Mouse (Mus musculus) liver, embryonic 12.5 days (tissue): Measurements from ENCODE around the gene Stum. TPM values are rescaled to one million over a fixed set of nuclear protein-coding genes. Genes with fewer than 3 reads are reported as not detected.

Experiments used
- ATAC-seq: fragments of 200-750 bp; cut with Nextera tagmentation; 2 replicates; pipeline ENCODE4 v1.8.0; 2017; ENCODE audit warnings: moderate number of reproducible peaks, mild to moderate bottlenecking, moderate library complexity
- H3K27ac ChIP-seq: fragments of 300-500 bp; sonication (generic); 2 replicates; pipeline ENCODE4 v1.5.1; 2016; ENCODE audit warnings: mild to moderate bottlenecking
- H3K27me3 ChIP-seq: fragments of 300-500 bp; sonication (generic); replicated peaks from 2 replicates; pipeline ENCODE4 v1.6.1; 2016; ENCODE audit warnings: mild to moderate bottlenecking, moderate library complexity
- H3K36me3 ChIP-seq: fragments of 300-500 bp; sonication (generic); 2 replicates; pipeline ENCODE4 v1.6.1; 2016; ENCODE audit warnings: mild to moderate bottlenecking, moderate library complexity
- H3K4me1 ChIP-seq: fragments of 300-500 bp; sonication (generic); 2 replicates; pipeline ENCODE4 v1.6.1; 2016
- H3K4me2 ChIP-seq: fragments of 300-500 bp; sonication (generic); 2 replicates; pipeline ENCODE4 v1.6.1; 2016; ENCODE audit warnings: mild to moderate bottlenecking, moderate library complexity
- H3K4me3 ChIP-seq: fragments of 300-500 bp; sonication (generic); 2 replicates; pipeline ENCODE4 v1.5.1; 2016; ENCODE audit warnings: mild to moderate bottlenecking, moderate library complexity
- H3K9ac ChIP-seq: fragments of 300-500 bp; sonication (generic); 2 replicates; pipeline ENCODE4 v1.6.1; 2016; ENCODE audit warnings: mild to moderate bottlenecking, moderate library complexity
- H3K9me3 ChIP-seq: fragments of 300-500 bp; sonication (generic); replicated peaks from 2 replicates; pipeline ENCODE4 v1.6.1; 2016; ENCODE audit warnings: mild to moderate bottlenecking, moderate library complexity
- WGBS: fragments of 180-500 bp; shearing (Covaris S2); methylation state at CpG from one replicate; pipeline ENCODE4 v1.1.7; 2016; ENCODE audit not compliant: insufficient replicate concordance; 5-methylcytosine and 5-hydroxymethylcytosine counted together
- polyA plus RNA-seq: library from polyadenylated mRNA; unstranded; fragments of >200 nt; fragmentation: Nextera tagmentation; extraction: Ambion mirVana; gene quantifications from 2 replicates; pipeline ENCODE4 v1.2.1, GENCODE M21; 2016

Stum gene
- polyA plus RNA-seq, 1 experiment from 2014 or later: 0.07 TPM

GRCm38 (mm10) chr1:180409771-180410170, 73.5 kb downstream of the Stum start:
- 0 out of 2 replicates have a peak, but pooled peaks cover 3% of the 10 kb centered on the region for H3K36me3 ChIP-seq

GRCm38 (mm10) chr1:180408832-180409231, 74.5 kb downstream of the Stum start:
- no peak overlapping the region for H3K27ac ChIP-seq

More at GRCm38 (mm10) chr1:180409771-180410170, 73.5 kb downstream of the Stum start:
- H3K4me1 ChIP-seq: peaks cover 39% of the 10 kb centered on the region
- H3K9me3 ChIP-seq: no peaks in the 10 kb centered on the region
- H3K4me3 ChIP-seq: no peak overlapping the region
- WGBS: 55% methylated on average over 5 of the region's 5 CpGs
- no peaks in the 10 kb centered on the region for H3K27me3 ChIP-seq
- no peak overlapping the region for H3K9ac ChIP-seq
- no peak overlapping the region for H3K27ac ChIP-seq
- H3K4me2 ChIP-seq: no peak overlapping the region
- no peak for ATAC-seq

GRCm38 (mm10) chr1:180407727-180408719, 75.3 kb downstream of the Stum start:
- Histone ChIP-seq H3K4me3 (no peak overlapping the region), H3K36me3 (0 out of 2 replicates have a peak, but pooled peaks cover 2% of the 10 kb centered on the region), H3K27ac (0 out of 2 replicates have a peak overlapping the region, but pooled peaks have one; percentile 3), H3K4me2 (no peak overlapping the region), H3K9ac (no peak overlapping the region), H3K27me3 (no peaks in the 10 kb centered on the region; the same call in 1 of the 2 replicates), H3K9me3 (no peaks in the 10 kb centered on the region), H3K4me1 (peaks cover 57% of the 10 kb centered on the region)
- ATAC-seq: no peak
- WGBS: 76% methylated on average over 18 of the region's 18 CpGs

More at GRCm38 (mm10) chr1:180408832-180409231, 74.5 kb downstream of the Stum start:
- Histone ChIP-seq H3K4me2 (no peak overlapping the region), H3K9me3 (no peaks in the 10 kb centered on the region), H3K4me3 (no peak overlapping the region), H3K4me1 (peaks cover 49% of the 10 kb centered on the region), H3K9ac (no peak overlapping the region), H3K36me3 (0 out of 2 replicates have a peak, but pooled peaks cover 3% of the 10 kb centered on the region), H3K27me3 (no peaks in the 10 kb centered on the region)
- 68% methylated on average over 9 of the region's 9 CpGs for WGBS
- ATAC-seq: no peak

- Histone ChIP-seq H3K9ac (no peak overlapping the region), H3K4me1 (peaks cover 64% of the 10 kb centered on the region), H3K4me3 (0 out of 2 replicates have a peak overlapping the region, but pooled peaks have one; percentile 14), H3K4me2 (peak overlapping the region; percentile 48), H3K27ac (0 out of 2 replicates have a peak overlapping the region, but pooled peaks have one; percentile 3), H3K27me3 (no peaks in the 10 kb centered on the region; the same call in 1 of the 2 replicates), H3K36me3 (no peaks in the 10 kb centered on the region), H3K9me3 (no peaks in the 10 kb centered on the region)
- 24% methylated on average over 16 of the region's 16 CpGs for WGBS
- ATAC-seq: 0 out of 2 replicates have a peak, but pooled peaks have one; percentile 39
These were observed 76.1 kb downstream of the Stum start for GRCm38 (mm10) chr1:180407171-180407671.

GRCm38 (mm10) chr1:180406336-180407035, 76.8 kb downstream of the Stum start:
- no peaks in the 10 kb centered on the region; the same call in 1 of the 2 replicates for H3K27me3 ChIP-seq
- H3K36me3 ChIP-seq: no peaks in the 10 kb centered on the region
- no peak overlapping the region for H3K4me3 ChIP-seq
- peaks cover 67% of the 10 kb centered on the region for H3K4me1 ChIP-seq
- no peak overlapping the region; the same call in 1 of the 2 replicates for H3K4me2 ChIP-seq
- WGBS: 58% methylated on average over 11 of the region's 11 CpGs
- H3K9ac ChIP-seq: no peak overlapping the region
- H3K27ac ChIP-seq: no peak overlapping the region
- no peak for ATAC-seq
- no peaks in the 10 kb centered on the region for H3K9me3 ChIP-seq

- ATAC-seq: no peak
- H3K4me1 ChIP-seq: peaks cover 67% of the 10 kb centered on the region
- WGBS: 56% methylated on average over 9 of the region's 9 CpGs
- no peaks in the 10 kb centered on the region; the same call in 1 of the 2 replicates for H3K27me3 ChIP-seq
- 0 out of 2 replicates have a peak overlapping the region, but pooled peaks have one; percentile 10 for H3K27ac ChIP-seq
- H3K4me2 ChIP-seq: peak overlapping the region; percentile 6; the same call in 1 of the 2 replicates
- H3K36me3 ChIP-seq: no peaks in the 10 kb centered on the region
- no peaks in the 10 kb centered on the region for H3K9me3 ChIP-seq
- H3K4me3 ChIP-seq: no peak overlapping the region
- H3K9ac ChIP-seq: no peak overlapping the region
These were observed 77.5 kb downstream of the Stum start for GRCm38 (mm10) chr1:180405576-180406335.

- Histone ChIP-seq H3K4me2 (peak overlapping the region; percentile 45), H3K36me3 (no peaks in the 10 kb centered on the region), H3K9me3 (no peaks in the 10 kb centered on the region), H3K9ac (no peak overlapping the region), H3K4me1 (peaks cover 74% of the 10 kb centered on the region), H3K27me3 (no peaks in the 10 kb centered on the region; the same call in 1 of the 2 replicates), H3K4me3 (no peak overlapping the region), H3K27ac (peak overlapping the region; percentile 73)
- 67% methylated on average over 3 of the region's 3 CpGs for WGBS
- no peak for ATAC-seq
These were observed 78.6 kb downstream of the Stum start for GRCm38 (mm10) chr1:180404706-180405105.

GRCm38 (mm10) chr1:180403694-180404606, 79.4 kb downstream of the Stum start:
- Histone ChIP-seq H3K9me3 (no peaks in the 10 kb centered on the region), H3K9ac (no peak overlapping the region), H3K4me2 (peak overlapping the region; percentile 45), H3K36me3 (no peaks in the 10 kb centered on the region), H3K27ac (peak overlapping the region; percentile 73), H3K4me1 (peaks cover 67% of the 10 kb centered on the region), H3K4me3 (no peak overlapping the region), H3K27me3 (no peaks in the 10 kb centered on the region; the same call in 1 of the 2 replicates)
- 31% methylated on average over 32 of the region's 32 CpGs for WGBS
- peak; percentile 24; the same call in 1 of the 2 replicates for ATAC-seq

GRCm38 (mm10) chr1:180403357-180403693, 80.0 kb downstream of the Stum start:
- Histone ChIP-seq H3K36me3 (no peaks in the 10 kb centered on the region), H3K4me3 (no peak overlapping the region), H3K9me3 (no peaks in the 10 kb centered on the region), H3K27me3 (no peaks in the 10 kb centered on the region; the same call in 1 of the 2 replicates), H3K4me2 (peak overlapping the region; percentile 45), H3K4me1 (peaks cover 61% of the 10 kb centered on the region), H3K27ac (peak overlapping the region; percentile 73), H3K9ac (no peak overlapping the region)
- 54% methylated on average over 8 of the region's 8 CpGs for WGBS
- ATAC-seq: no peak

GRCm38 (mm10) chr1:180402481-180403081, 80.7 kb downstream of the Stum start:
- 66% methylated on average over 11 of the region's 11 CpGs for WGBS
- Histone ChIP-seq H3K4me3 (no peak overlapping the region), H3K27ac (peak overlapping the region; percentile 18; the same call in 1 of the 2 replicates), H3K4me1 (peaks cover 60% of the 10 kb centered on the region), H3K9me3 (no peaks in the 10 kb centered on the region), H3K36me3 (no peaks in the 10 kb centered on the region), H3K4me2 (no peak overlapping the region), H3K9ac (no peak overlapping the region), H3K27me3 (no peaks in the 10 kb centered on the region; the same call in 1 of the 2 replicates)
- ATAC-seq: no peak
